ENCODE assay signal across 22 mouse cellular contexts in genomic region chr11:116991410-116991809, GRCm38 (mm10).
DNase-seq lines count a peak whose midpoint lies in the region; ATAC-seq lines count a peak whose summit lies in the region.
"Had no signal": no experiment of that assay in that cellular context is flagged by ENCODE, and none has a peak within 500 bp of the region (broad histone marks: within the 10 kb centered on the region; RNA-seq: fewer than 3 reads in every experiment).

No protein-coding gene starts in this region.

- no peak overlapping the region for H3K4me3 ChIP-seq in forebrain, embryonic 12.5 days (replicated peaks)
- no peak overlapping the region for H3K4me3 ChIP-seq in forebrain, embryonic 10.5 days
- no peak overlapping the region for H3K4me3 ChIP-seq in midbrain, embryonic 13.5 days (replicated peaks)
- H3K4me3 ChIP-seq in midbrain, embryonic 11.5 days (ENCODE audit: low read depth, low read length): no peak overlapping the region
- no peak overlapping the region for H3K4me3 ChIP-seq in hindbrain, embryonic 13.5 days
- no peak overlapping the region for H3K4me3 ChIP-seq in neural tube, embryonic 15.5 days (replicated peaks)
- H3K4me3 ChIP-seq in liver, embryonic 12.5 days: no peak overlapping the region
- H3K4me3 ChIP-seq: heart, embryonic 13.5 days; limb, embryonic 13.5 days; stomach, embryonic 15.5 days had no signal

- no peak overlapping the region for H3K4me2 ChIP-seq in forebrain, embryonic 12.5 days
- no peak overlapping the region for H3K4me2 ChIP-seq in midbrain, embryonic 13.5 days (replicated peaks)
- no peak overlapping the region for H3K4me2 ChIP-seq in midbrain, embryonic 11.5 days
- no peak overlapping the region for H3K4me2 ChIP-seq in hindbrain, embryonic 13.5 days
- no peak overlapping the region for H3K4me2 ChIP-seq in neural tube, embryonic 15.5 days
- H3K4me2 ChIP-seq in liver, embryonic 12.5 days: no peak overlapping the region
- H3K4me2 ChIP-seq: heart, embryonic 13.5 days; limb, embryonic 13.5 days; lung, embryonic 14.5 days; stomach, embryonic 15.5 days had no signal

- H3K27ac ChIP-seq in forebrain, embryonic 12.5 days: 0 out of 2 replicates have a peak overlapping the region, but pooled peaks have one; percentile 25
- no peak overlapping the region for H3K27ac ChIP-seq in forebrain, embryonic 10.5 days
- H3K27ac ChIP-seq in midbrain, embryonic 13.5 days: peak overlapping the region; percentile 14; the same call in 1 of the 2 replicates
- H3K27ac ChIP-seq in midbrain, embryonic 11.5 days (ENCODE audit: low read depth, low read length): no peak overlapping the region
- H3K27ac ChIP-seq in hindbrain, embryonic 13.5 days: peak overlapping the region; percentile 79
- 0 out of 2 replicates have a peak overlapping the region, but pooled peaks have one; percentile 28 for H3K27ac ChIP-seq in neural tube, embryonic 15.5 days (replicated peaks)
- no peak overlapping the region for H3K27ac ChIP-seq in liver, embryonic 12.5 days
- H3K27ac ChIP-seq: heart, embryonic 13.5 days; limb, embryonic 13.5 days; liver, embryonic 14.5 days; stomach, embryonic 15.5 days had no signal

- ATAC-seq in forebrain, embryonic 12.5 days (ENCODE audit: low FRiP score): no peak
- ATAC-seq in midbrain, embryonic 13.5 days: no peak
- ATAC-seq in midbrain, embryonic 11.5 days (ENCODE audit: low FRiP score): no peak
- no peak for ATAC-seq in hindbrain, embryonic 13.5 days (ENCODE audit: low FRiP score)
- ATAC-seq in neural tube, embryonic 15.5 days (ENCODE audit: low FRiP score): no peak
- ATAC-seq in liver, embryonic 12.5 days: no peak
- ATAC-seq: intestine, postnatal 0 days had no signal

- peaks cover 23% of the 10 kb centered on the region for H3K4me1 ChIP-seq in forebrain, embryonic 12.5 days
- peaks cover 25% of the 10 kb centered on the region for H3K4me1 ChIP-seq in forebrain, embryonic 10.5 days
- H3K4me1 ChIP-seq in midbrain, embryonic 13.5 days (replicated peaks): peaks cover 41% of the 10 kb centered on the region
- H3K4me1 ChIP-seq in midbrain, embryonic 11.5 days (ENCODE audit: control insufficient read depth, insufficient read depth, low read length): no peaks in the 10 kb centered on the region; the same call in 1 of the 2 replicates
- H3K4me1 ChIP-seq in hindbrain, embryonic 13.5 days (replicated peaks): peaks cover 51% of the 10 kb centered on the region
- peaks cover 21% of the 10 kb centered on the region for H3K4me1 ChIP-seq in neural tube, embryonic 15.5 days
- no peaks in the 10 kb centered on the region for H3K4me1 ChIP-seq in liver, embryonic 12.5 days

- no peaks in the 10 kb centered on the region for H3K9me3 ChIP-seq in forebrain, embryonic 12.5 days
- H3K9me3 ChIP-seq in forebrain, embryonic 10.5 days: no peaks in the 10 kb centered on the region
- no peaks in the 10 kb centered on the region for H3K9me3 ChIP-seq in midbrain, embryonic 13.5 days
- H3K9me3 ChIP-seq in midbrain, embryonic 11.5 days (ENCODE audit: control insufficient read depth, low read length): no peaks in the 10 kb centered on the region
- no peaks in the 10 kb centered on the region for H3K9me3 ChIP-seq in hindbrain, embryonic 13.5 days
- H3K9me3 ChIP-seq in neural tube, embryonic 15.5 days (replicated peaks): no peaks in the 10 kb centered on the region
- no peaks in the 10 kb centered on the region for H3K9me3 ChIP-seq in liver, embryonic 12.5 days (replicated peaks)
- H3K9me3 ChIP-seq: heart, embryonic 13.5 days; limb, embryonic 13.5 days; stomach, embryonic 15.5 days had no signal

- no peak for DNase-seq in forebrain, embryonic 10.5 days (ENCODE audit: extremely low spot score, low spot score)
- DNase-seq in midbrain, embryonic 11.5 days (ENCODE audit: low spot score, missing footprints): no peak
- DNase-seq in c-Kit-positive CD71-positive TER-119-positive erythroid progenitor cells, embryonic 14.5 days (ENCODE audit: low spot score): no peak
- DNase-seq: cerebellum, adult 2 months; cerebellum, postnatal 36 days; gastrocnemius, postnatal 25 days; heart, adult 18-20 months; heart, postnatal 14 days; kidney, postnatal 36 days; layer of hippocampus, postnatal 36 days; lung, embryonic 14.5 days; thymus, postnatal 4 days had no signal

- WGBS in forebrain, embryonic 12.5 days: 75% methylated on average over 8 of the region's 8 CpGs
- WGBS in forebrain, embryonic 10.5 days: 84% methylated on average over 8 of the region's 8 CpGs
- WGBS in midbrain, embryonic 13.5 days: 74% methylated on average over 8 of the region's 8 CpGs
- WGBS in midbrain, embryonic 11.5 days: 76% methylated on average over 8 of the region's 8 CpGs
- 55% methylated on average over 8 of the region's 8 CpGs for WGBS in hindbrain, embryonic 13.5 days
- WGBS in neural tube, embryonic 15.5 days: 49% methylated on average over 8 of the region's 8 CpGs
- 60% methylated on average over 8 of the region's 8 CpGs for WGBS in liver, embryonic 12.5 days (ENCODE audit: insufficient replicate concordance)

- H3K36me3 ChIP-seq in forebrain, embryonic 12.5 days (replicated peaks): peaks cover 5% of the 10 kb centered on the region; the same call in 1 of the 2 replicates
- no peaks in the 10 kb centered on the region for H3K36me3 ChIP-seq in forebrain, embryonic 10.5 days (replicated peaks)
- peaks cover 2% of the 10 kb centered on the region for H3K36me3 ChIP-seq in midbrain, embryonic 13.5 days
- no peaks in the 10 kb centered on the region for H3K36me3 ChIP-seq in midbrain, embryonic 11.5 days (ENCODE audit: control insufficient read depth, insufficient read depth, low read length)
- peaks cover 5% of the 10 kb centered on the region for H3K36me3 ChIP-seq in hindbrain, embryonic 13.5 days
- H3K36me3 ChIP-seq in neural tube, embryonic 15.5 days: no peaks in the 10 kb centered on the region; the same call in 1 of the 2 replicates
- no peaks in the 10 kb centered on the region for H3K36me3 ChIP-seq in liver, embryonic 12.5 days
- H3K36me3 ChIP-seq: heart, embryonic 13.5 days; limb, embryonic 13.5 days; stomach, embryonic 15.5 days had no signal

- H3K9ac ChIP-seq in forebrain, embryonic 12.5 days: no peak overlapping the region
- H3K9ac ChIP-seq in midbrain, embryonic 13.5 days (replicated peaks): no peak overlapping the region
- H3K9ac ChIP-seq in midbrain, embryonic 11.5 days (ENCODE audit: low read length): no peak overlapping the region
- H3K9ac ChIP-seq in hindbrain, embryonic 13.5 days: no peak overlapping the region
- no peak overlapping the region for H3K9ac ChIP-seq in neural tube, embryonic 15.5 days (replicated peaks)
- no peak overlapping the region for H3K9ac ChIP-seq in liver, embryonic 12.5 days
- H3K9ac ChIP-seq: heart, embryonic 13.5 days; limb, embryonic 13.5 days; liver, embryonic 14.5 days; lung, embryonic 14.5 days; stomach, embryonic 15.5 days had no signal

- peaks cover 25% of the 10 kb centered on the region for H3K27me3 ChIP-seq in forebrain, embryonic 12.5 days
- H3K27me3 ChIP-seq in forebrain, embryonic 10.5 days (ENCODE audit: poor library complexity, severe bottlenecking): peaks cover 43% of the 10 kb centered on the region
- 0 out of 2 replicates have a peak, but pooled peaks cover 8% of the 10 kb centered on the region for H3K27me3 ChIP-seq in midbrain, embryonic 13.5 days
- peaks cover 3% of the 10 kb centered on the region for H3K27me3 ChIP-seq in midbrain, embryonic 11.5 days (ENCODE audit: control insufficient read depth, insufficient read depth, low read length)
- H3K27me3 ChIP-seq in hindbrain, embryonic 13.5 days: 0 out of 2 replicates have a peak, but pooled peaks cover 4% of the 10 kb centered on the region
- no peaks in the 10 kb centered on the region for H3K27me3 ChIP-seq in neural tube, embryonic 15.5 days (replicated peaks)
- peaks cover 54% of the 10 kb centered on the region for H3K27me3 ChIP-seq in liver, embryonic 12.5 days (replicated peaks)

Comparison
In these comparisons a context has a peak if more than half of its experiments do, and no peak if none do; other contexts are left out.
1. H3K27ac ChIP-seq: peak in forebrain, embryonic 12.5 days (single experiment), midbrain, embryonic 13.5 days (single experiment), hindbrain, embryonic 13.5 days (single experiment) and neural tube, embryonic 15.5 days (single experiment); none in forebrain, embryonic 10.5 days (single experiment), midbrain, embryonic 11.5 days (single experiment) and liver, embryonic 12.5 days (single experiment).